Mouse (Mus musculus) neural tube, embryonic 12.5 days (tissue): ENCODE measurements at regions not wholly inside any gene's neighbourhood (a gene's known extent, or its start where the extent isn't known, plus 50 kb on each side); places are given as distances from the start of the nearest gene placed in this dataset. TPM values are rescaled to one million over a fixed set of nuclear protein-coding genes. Genes with fewer than 3 reads are reported as not detected.

ENCODE experiments used
- ATAC-seq: fragments of 200-750 bp; cut with Nextera tagmentation; 2 replicates; pipeline ENCODE4 v1.8.0; 2017; ENCODE audit warnings: low read depth, mild to moderate bottlenecking, moderate TSS enrichment, moderate library complexity; ENCODE audit not compliant: low FRiP score
- H3K27ac ChIP-seq: fragments of 300-500 bp; sonication (generic); 2 replicates; pipeline ENCODE4 v1.5.1; 2016
- H3K27me3 ChIP-seq: fragments of 300-500 bp; sonication (generic); replicated peaks from 2 replicates; pipeline ENCODE4 v1.6.1; 2016; ENCODE audit warnings: mild to moderate bottlenecking
- H3K36me3 ChIP-seq: fragments of 300-500 bp; sonication (generic); 2 replicates; pipeline ENCODE4 v1.6.1; 2016; ENCODE audit warnings: mild to moderate bottlenecking
- H3K4me1 ChIP-seq: fragments of 300-500 bp; sonication (generic); 2 replicates; pipeline ENCODE4 v1.6.1; 2016
- H3K4me2 ChIP-seq: fragments of 300-500 bp; sonication (generic); replicated peaks from 2 replicates; pipeline ENCODE4 v1.6.1; 2016; ENCODE audit warnings: mild to moderate bottlenecking
- H3K4me3 ChIP-seq: fragments of 300-500 bp; sonication (generic); 2 replicates; pipeline ENCODE4 v1.5.1; 2016
- H3K9ac ChIP-seq: fragments of 300-500 bp; sonication (generic); 2 replicates; pipeline ENCODE4 v1.6.1; 2016; ENCODE audit warnings: mild to moderate bottlenecking
- H3K9me3 ChIP-seq: fragments of 300-500 bp; sonication (generic); 2 replicates; pipeline ENCODE4 v1.6.1; 2016; ENCODE audit warnings: mild to moderate bottlenecking
- WGBS: fragments of 180-500 bp; shearing (Covaris S2); methylation state at CpG from one replicate; pipeline ENCODE4 v1.1.7; 2016; 5-methylcytosine and 5-hydroxymethylcytosine counted together
- microRNA-seq: library from miRNA; unstranded; fragments of <30 nt; microRNA quantifications from one replicate; pipeline ENCODE4, GENCODE M21; 2017

GRCm38 (mm10) chr3:151384850-151385249 is 52.8 kb upstream of the Adgrl4 start:
- Histone ChIP-seq H3K27ac (no peak overlapping the region), H3K36me3 (no peaks in the 10 kb centered on the region), H3K4me2 (no peak overlapping the region), H3K27me3 (no peaks in the 10 kb centered on the region), H3K4me3 (no peak overlapping the region), H3K4me1 (no peaks in the 10 kb centered on the region), H3K9me3 (no peaks in the 10 kb centered on the region), H3K9ac (no peak overlapping the region)
- no peak for ATAC-seq
- WGBS = 85% methylated on average over 5 of the region's 5 CpGs

- ATAC-seq = no peak
Observed at GRCm38 (mm10) chr3:151386103-151386502, 51.6 kb upstream of the Adgrl4 start.

More at GRCm38 (mm10) chr3:151386103-151386502, 51.6 kb upstream of the Adgrl4 start:
- Histone ChIP-seq H3K9me3 (no peaks in the 10 kb centered on the region), H3K27ac (no peak overlapping the region), H3K36me3 (no peaks in the 10 kb centered on the region), H3K9ac (no peak overlapping the region), H3K4me3 (no peak overlapping the region), H3K4me1 (no peaks in the 10 kb centered on the region), H3K27me3 (no peaks in the 10 kb centered on the region), H3K4me2 (no peak overlapping the region)
- 86% methylated on average over 5 of the region's 5 CpGs for WGBS

Small RNA genes lying in the stretch of these regions (microRNA-seq; reads per million reads assigned to microRNA genes)
- gene Mir3963 = not detected
